Mouse (Mus musculus): ENCODE results near the gene Cdkn1b.

- TF ChIP-seq CTCF (IDR thresholded peaks at IDR 0.05; ENCODE audit: control insufficient read depth, insufficient read depth, low read length), result no peak
- TF ChIP-seq POLR2A (IDR thresholded peaks at IDR 0.05; ENCODE audit: borderline replicate concordance, control insufficient read depth, low read depth, low read length), result peak; percentile 94
Observed at GRCm38 (mm10) chr6:134897443-134898094, 22.6 kb upstream of the Cdkn1b start.
